Mouse (Mus musculus) adipocyte (in vitro differentiated cells): Measurements from ENCODE around the gene Scrg1.
"Not testable (repeated sequence)": the region's sequence is repeated elsewhere in the genome, so short reads cannot be mapped to it uniquely, and the experiment has no call there.

Experiments
- DNase-seq: peaks from one replicate; pipeline ENCODE4 v3.0.0-alpha.2; 2016; ENCODE audit warnings: low spot score

The Scrg1 gene

DNA sequence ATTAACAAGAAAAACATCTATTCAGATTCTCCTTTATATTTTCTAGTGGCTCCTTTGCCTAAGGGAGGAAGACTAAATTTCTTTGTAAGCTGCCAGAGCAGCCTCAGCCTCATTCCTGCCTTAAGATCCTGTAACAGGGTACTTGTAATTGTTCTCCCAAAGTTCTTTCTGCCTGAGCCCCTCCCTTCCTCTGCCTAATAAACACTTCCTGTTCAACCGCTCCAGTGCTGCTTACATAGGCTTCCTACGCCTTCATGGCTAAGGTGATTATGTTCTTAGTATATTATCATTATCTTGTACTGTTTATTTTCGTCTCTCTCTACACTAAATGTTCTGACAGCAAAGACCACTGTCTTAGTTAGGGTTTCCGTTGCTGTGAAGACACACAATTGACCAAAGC is 52.9 kb downstream of the Scrg1 start:
- no peak for DNase-seq

- DNase-seq = no peak
Observed at GRCm38 (mm10) chr8:57510791-57511315, 55.1 kb downstream of the Scrg1 start.

DNA sequence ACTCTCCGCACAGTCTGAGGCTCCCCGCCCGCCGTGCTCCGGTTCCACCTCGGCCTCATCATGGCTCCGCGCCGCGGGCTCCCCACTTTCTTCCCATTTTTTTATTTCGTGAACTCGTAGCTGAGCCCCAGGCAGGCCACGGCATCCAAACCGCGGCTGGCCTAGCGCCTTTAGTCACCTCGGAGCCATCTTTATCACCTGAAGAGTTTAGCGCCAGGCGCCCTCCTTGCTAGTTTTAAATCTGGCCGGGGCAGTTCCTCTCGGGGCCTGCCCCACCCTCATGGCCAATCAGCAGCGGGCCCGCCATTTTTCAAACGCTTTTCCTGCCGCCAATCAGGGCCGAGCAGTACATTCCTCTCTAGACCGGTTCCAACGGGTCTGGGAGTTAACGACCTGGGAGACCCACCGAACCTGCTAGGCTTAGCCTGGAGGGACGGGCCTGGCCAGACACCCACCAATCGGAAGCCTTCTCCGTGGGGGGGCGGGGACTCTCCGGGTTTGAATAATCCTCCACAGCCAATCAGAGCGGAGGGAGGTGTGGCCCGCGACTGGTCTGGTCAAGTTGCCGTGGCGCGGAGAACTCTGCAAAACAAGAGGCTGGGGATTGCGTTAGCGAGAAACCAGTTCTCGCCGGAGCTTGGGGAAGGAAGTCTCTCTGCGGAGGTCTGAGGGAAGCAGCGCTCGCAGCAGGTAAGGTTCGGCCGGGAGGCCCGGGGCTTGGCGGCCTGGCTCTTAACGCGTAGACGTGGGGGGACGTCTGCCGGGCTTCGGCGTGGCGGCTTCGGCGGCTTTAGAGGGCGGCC is 55.8 kb downstream of the Scrg1 start, which contains the start of gene Hmgb2:
Gene Hmgb2 (plus strand): TSS at position 592 of the 803 bp plus-strand sequence.
- DNase-seq = peak; percentile 99

GRCm38 (mm10) chr8:57512141-57513056 is 56.7 kb downstream of the Scrg1 start:
- DNase-seq = peak; percentile 40

DNA sequence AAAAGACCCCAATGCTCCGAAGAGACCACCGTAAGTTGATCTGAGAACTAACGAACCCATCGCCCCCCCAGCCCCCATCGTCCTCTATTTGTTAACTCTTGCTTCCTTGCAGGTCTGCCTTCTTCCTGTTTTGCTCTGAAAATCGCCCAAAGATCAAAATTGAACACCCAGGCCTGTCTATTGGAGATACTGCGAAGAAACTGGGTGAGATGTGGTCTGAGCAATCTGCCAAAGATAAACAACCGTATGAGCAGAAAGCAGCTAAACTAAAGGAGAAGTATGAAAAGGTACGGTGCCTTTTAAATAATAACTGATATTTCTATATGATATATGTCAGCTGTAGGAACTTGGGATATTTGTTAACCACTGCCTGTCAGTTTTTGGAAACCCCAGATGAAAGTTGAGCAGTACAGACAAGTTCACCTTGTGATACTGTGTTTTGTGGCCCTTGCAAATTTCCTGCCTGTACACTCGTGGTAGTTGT is 57.5 kb downstream of the Scrg1 start:
- not testable (repeated sequence) for DNase-seq

GRCm38 (mm10) chr8:57516685-57517084 is 61.0 kb downstream of the Scrg1 start:
- DNase-seq = not testable (repeated sequence)

DNA sequence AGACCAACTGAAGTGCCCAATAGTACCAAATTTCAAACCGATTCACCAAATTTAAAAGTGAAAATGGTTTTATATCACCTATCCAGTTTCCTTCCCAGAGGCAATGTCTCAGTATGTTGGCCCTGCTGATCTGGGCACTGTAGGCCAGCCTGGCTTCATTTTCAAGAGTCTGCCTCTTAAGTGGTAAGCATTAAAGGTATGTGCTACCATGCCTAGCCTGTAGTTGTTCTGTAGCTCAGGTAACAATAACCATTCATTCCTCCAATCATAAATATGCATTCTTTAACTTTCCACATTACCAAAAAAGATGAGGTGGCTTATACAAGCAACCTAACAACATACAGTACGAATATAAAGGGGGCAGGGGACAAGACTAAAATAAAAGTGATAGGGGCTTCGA is 62.0 kb downstream of the Scrg1 start:
- no peak for DNase-seq

GRCm38 (mm10) chr8:57520186-57520786 is 64.6 kb downstream of the Scrg1 start:
- DNase-seq = no peak
